Mouse (Mus musculus) heart, embryonic 16.5 days (tissue): ENCODE results near the gene Gm20850. TPM values are rescaled to one million over a fixed set of nuclear protein-coding genes. Genes with fewer than 3 reads are reported as not detected.
"Not testable (repeated sequence)": the region's sequence is repeated elsewhere in the genome, so short reads cannot be mapped to it uniquely, and the experiment has no call there.

ENCODE experiments used
- ATAC-seq: fragments of 200-750 bp; cut with Nextera tagmentation; replicated peaks from 2 replicates; pipeline ENCODE4 v1.8.0; 2017; ENCODE audit warnings: moderate number of reproducible peaks; ENCODE audit not compliant: insufficient read depth, low FRiP score; ENCODE audit errors: extremely low read depth
- H3K27ac ChIP-seq: fragments of 300-500 bp; sonication (generic); 2 replicates; pipeline ENCODE4 v1.5.1; 2014; ENCODE audit warnings: mild to moderate bottlenecking, low read length, control low read depth, moderate library complexity
- H3K27me3 ChIP-seq: fragments of 300-500 bp; sonication (generic); 2 replicates; pipeline ENCODE4 v1.6.1; 2014; ENCODE audit warnings: low read length, mixed read lengths; ENCODE audit not compliant: control insufficient read depth, insufficient read depth
- H3K36me3 ChIP-seq: fragments of 300-500 bp; sonication (generic); 2 replicates; pipeline ENCODE4 v1.6.1; 2014; ENCODE audit not compliant: control insufficient read depth, insufficient read depth
- H3K4me1 ChIP-seq: fragments of 300-500 bp; sonication (generic); 2 replicates; pipeline ENCODE4 v1.6.1; 2014; ENCODE audit warnings: low read length, mixed read lengths; ENCODE audit not compliant: control insufficient read depth, insufficient read depth
- H3K4me2 ChIP-seq: fragments of 300-500 bp; sonication (generic); 2 replicates; pipeline ENCODE4 v1.6.1; 2014; ENCODE audit warnings: low read depth, mild to moderate bottlenecking, control low read depth, low read length
- H3K4me3 ChIP-seq: fragments of 300-500 bp; sonication (generic); 2 replicates; pipeline ENCODE4 v1.5.1; 2014; ENCODE audit warnings: mild to moderate bottlenecking, control low read depth, low read length
- H3K9ac ChIP-seq: fragments of 300-500 bp; sonication (generic); 2 replicates; pipeline ENCODE4 v1.6.1; 2014; ENCODE audit warnings: low read length, control low read depth
- H3K9me3 ChIP-seq: fragments of 300-500 bp; sonication (generic); replicated peaks from 2 replicates; pipeline ENCODE4 v1.6.1; 2016; ENCODE audit warnings: low read length; ENCODE audit not compliant: control insufficient read depth
- WGBS: fragments of 180-500 bp; shearing (Covaris S2); extraction: QIAGEN DNeasy Blood & Tissue Kit; methylation state at CpG from one replicate; pipeline ENCODE4 v1.1.7; 2014; 5-methylcytosine and 5-hydroxymethylcytosine counted together
- polyA plus RNA-seq: library from polyadenylated mRNA; unstranded; fragments of >200 nt; fragmentation: Nextera tagmentation; extraction: Ambion mirVana; gene quantifications from 2 replicates; pipeline ENCODE4 v1.2.1, GENCODE M21; 2015

Gm20850 gene
- not detected in 2 replicates for polyA plus RNA-seq

DNA sequence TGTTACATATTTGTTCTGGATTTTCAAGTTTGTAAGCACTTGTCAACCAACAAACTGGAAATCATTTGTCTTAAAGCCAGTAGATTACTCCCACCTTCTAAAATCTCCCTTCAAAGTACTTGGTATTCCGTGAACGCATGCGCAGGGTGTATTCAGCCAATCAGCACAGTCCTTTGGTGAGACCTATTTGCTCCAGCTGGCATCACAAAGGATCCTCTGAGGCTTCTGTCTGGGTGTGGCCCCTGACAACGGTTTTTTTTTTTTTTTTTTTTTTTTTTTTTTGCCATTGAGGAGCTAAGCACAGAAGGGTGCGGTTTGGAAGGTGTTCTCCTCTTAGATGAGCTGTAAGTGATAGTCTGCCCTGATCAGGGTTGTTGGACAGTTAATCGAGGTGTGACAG is at the start of gene Gm20850:
TSS of gene Gm20850 (plus strand) at position 301 of the 400 bp plus-strand sequence.
- H3K4me2 ChIP-seq, result not testable (repeated sequence)

More for the DNA sequence above, at the start of gene Gm20850:
- not testable (repeated sequence) for H3K36me3 ChIP-seq, H3K4me1 ChIP-seq, H3K27me3 ChIP-seq, H3K9ac ChIP-seq, ATAC-seq, H3K27ac ChIP-seq, H3K9me3 ChIP-seq, H3K4me3 ChIP-seq
- no CpG with 5 or more reads among the region's 6 CpGs for WGBS
